Mouse (Mus musculus): ENCODE results near the gene Gimap5.
A peak's percentile ranks its signal among the peaks of the same experiment; 100 is the strongest.

Gene Gimap5

GRCm38 (mm10) chr6:48740501-48741169 is 5.4 kb upstream of the Gimap5 start:
- DNase-seq: no peak

- DNase-seq: no peak
Measured at GRCm38 (mm10) chr6:48741273-48741672, 4.7 kb upstream of the Gimap5 start.

GRCm38 (mm10) chr6:48741711-48742206 is 4.2 kb upstream of the Gimap5 start:
- no peak for DNase-seq

- peak; percentile 17 to 18 for DNase-seq
Measured at GRCm38 (mm10) chr6:48742422-48743351, 3.3 kb upstream of the Gimap5 start.

GRCm38 (mm10) chr6:48745490-48745889 is 507 bp upstream of the Gimap5 start:
- DNase-seq: no peak

- no peak for DNase-seq
Measured at GRCm38 (mm10) chr6:48747091-48747966, 1.3 kb downstream of the Gimap5 start.

- DNase-seq: no peak
Measured at GRCm38 (mm10) chr6:48763567-48764270, 17.7 kb downstream of the Gimap5 start.

- DNase-seq: no peak
Measured at GRCm38 (mm10) chr6:48764496-48764895, 18.5 kb downstream of the Gimap5 start.

GRCm38 (mm10) chr6:48768178-48768869 is 22.3 kb downstream of the Gimap5 start:
- no peak for DNase-seq

- DNase-seq: no peak
Measured at GRCm38 (mm10) chr6:48768933-48769332, 22.9 kb downstream of the Gimap5 start.

- no peak for DNase-seq
Measured at GRCm38 (mm10) chr6:48770696-48771095, 24.7 kb downstream of the Gimap5 start, which contains the start of gene Gimap3. Gene Gimap3, minus strand, starts transcription at chr6:48770851.

- DNase-seq: peak; percentile 86 to 91
Measured at GRCm38 (mm10) chr6:48772030-48772429, 26.0 kb downstream of the Gimap5 start.

- no peak for DNase-seq
Measured at GRCm38 (mm10) chr6:48784406-48784805, 38.4 kb downstream of the Gimap5 start.

GRCm38 (mm10) chr6:48785189-48785588 is 39.2 kb downstream of the Gimap5 start:
- no peak for DNase-seq

- DNase-seq: no peak
Measured at GRCm38 (mm10) chr6:48785601-48786000, 39.6 kb downstream of the Gimap5 start.

- DNase-seq: no peak
Measured at GRCm38 (mm10) chr6:48787867-48788266, 41.9 kb downstream of the Gimap5 start.

GRCm38 (mm10) chr6:48801897-48802296 is 55.9 kb downstream of the Gimap5 start:
- no peak for DNase-seq

- no peak for DNase-seq
Measured at GRCm38 (mm10) chr6:48803406-48804051, 57.5 kb downstream of the Gimap5 start.
